In the genomic region with DNA sequence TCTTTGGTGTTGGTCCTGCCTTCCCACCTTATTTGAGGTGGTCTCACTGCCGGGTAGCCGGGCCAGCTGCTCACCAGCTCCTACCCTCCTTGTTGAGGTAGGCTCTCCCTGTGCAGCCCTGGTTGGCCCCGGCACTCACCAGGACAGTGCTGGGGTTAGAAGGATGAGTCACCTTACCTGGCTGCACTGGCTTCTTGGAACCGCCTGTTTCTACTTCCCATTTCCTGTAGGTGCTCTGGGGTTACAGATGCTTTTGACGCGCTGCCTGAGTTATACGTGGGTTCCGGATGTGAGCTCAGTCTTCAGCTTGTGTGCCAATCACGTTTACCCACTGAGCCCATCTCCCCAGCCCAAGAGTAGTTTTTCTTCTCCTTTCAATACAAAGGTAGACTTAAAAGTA, we compare ENCODE assay signal across 28 mouse cellular contexts. TPM values are rescaled to one million over a fixed set of nuclear protein-coding genes. Genes with fewer than 3 reads are reported as not detected.
DNase-seq lines count a peak whose midpoint lies in the region; ATAC-seq and TF ChIP-seq lines count a peak whose summit lies in the region.
"Had no signal": no experiment of that assay in that cellular context is flagged by ENCODE, and none has a peak within 500 bp of the region (broad histone marks: within the 10 kb centered on the region; RNA-seq: fewer than 3 reads in every experiment).

No protein-coding gene starts in this region.

- H3K4me3 ChIP-seq in liver, embryonic 12.5 days: no peak overlapping the region
- H3K4me3 ChIP-seq in liver, embryonic 11.5 days (ENCODE audit: low read depth, low read length): no peak overlapping the region
- no peak overlapping the region for H3K4me3 ChIP-seq in kidney, adult 2 months (ENCODE audit: insufficient read depth, low read depth, low read length)
- H3K4me3 ChIP-seq: embryonic facial prominence, embryonic 13.5 days; forebrain, embryonic 10.5 days; forebrain, embryonic 15.5 days; gastrocnemius, adult 2 months; hindbrain, embryonic 12.5 days; lung, embryonic 15.5 days; midbrain, embryonic 12.5 days; neural tube, embryonic 15.5 days had no signal

- no peak overlapping the region for H3K4me2 ChIP-seq in liver, embryonic 12.5 days
- H3K4me2 ChIP-seq in liver, embryonic 11.5 days: no peak overlapping the region
- H3K4me2 ChIP-seq: embryonic facial prominence, embryonic 13.5 days; forebrain, embryonic 15.5 days; hindbrain, embryonic 12.5 days; lung, embryonic 15.5 days; midbrain, embryonic 12.5 days; neural tube, embryonic 15.5 days had no signal

- H3K9me3 ChIP-seq in liver, embryonic 12.5 days (replicated peaks): no peaks in the 10 kb centered on the region
- no peaks in the 10 kb centered on the region for H3K9me3 ChIP-seq in liver, embryonic 11.5 days (ENCODE audit: control insufficient read depth, low read length)
- H3K9me3 ChIP-seq: embryonic facial prominence, embryonic 13.5 days; forebrain, embryonic 10.5 days; forebrain, embryonic 15.5 days; G1E; hindbrain, embryonic 12.5 days; lung, embryonic 15.5 days; midbrain, embryonic 12.5 days; neural tube, embryonic 15.5 days had no signal

- TF ChIP-seq POLR2A in kidney, adult 2 months (IDR thresholded peaks at IDR 0.05; ENCODE audit: low read depth, low read length): no peak

- no peaks in the 10 kb centered on the region for H3K27me3 ChIP-seq in liver, embryonic 12.5 days (replicated peaks)
- no peaks in the 10 kb centered on the region for H3K27me3 ChIP-seq in liver, embryonic 11.5 days (replicated peaks; ENCODE audit: control insufficient read depth, insufficient read depth, low read length)
- no peaks in the 10 kb centered on the region for H3K27me3 ChIP-seq in kidney, adult 2 months (replicated peaks; ENCODE audit: control insufficient read depth, insufficient read depth, low read length)
- H3K27me3 ChIP-seq: embryonic facial prominence, embryonic 13.5 days; forebrain, embryonic 15.5 days; hindbrain, embryonic 12.5 days; lung, embryonic 15.5 days; midbrain, embryonic 12.5 days; neural tube, embryonic 15.5 days had no signal

- peaks cover 27% of the 10 kb centered on the region for H3K4me1 ChIP-seq in liver, embryonic 12.5 days
- H3K4me1 ChIP-seq in liver, embryonic 11.5 days (replicated peaks; ENCODE audit: control insufficient read depth, insufficient read depth, low read length): peaks cover 12% of the 10 kb centered on the region
- peaks cover 4% of the 10 kb centered on the region; the same call in 1 of the 2 replicates for H3K4me1 ChIP-seq in kidney, adult 2 months (ENCODE audit: control insufficient read depth, insufficient read depth, low read length)
- H3K4me1 ChIP-seq: forebrain, embryonic 15.5 days; hindbrain, embryonic 12.5 days; midbrain, embryonic 12.5 days; neural tube, embryonic 15.5 days had no signal

- 81% methylated on average over 9 of the region's 9 CpGs for WGBS in liver, embryonic 12.5 days (ENCODE audit: insufficient replicate concordance)
- whole genome bisulfite sequencing in liver, embryonic 11.5 days: 88% methylated on average over 9 of the region's 9 CpGs
- WGBS in kidney, adult 2 months: 83% methylated on average over 9 of the region's 9 CpGs

- H3K36me3 ChIP-seq in liver, embryonic 12.5 days: peaks cover 61% of the 10 kb centered on the region
- no peaks in the 10 kb centered on the region; the same call in none of the 2 replicates for H3K36me3 ChIP-seq in liver, embryonic 11.5 days (ENCODE audit: control insufficient read depth, insufficient read depth, low read length)
- no peaks in the 10 kb centered on the region for H3K36me3 ChIP-seq in kidney, adult 2 months (ENCODE audit: control insufficient read depth, insufficient read depth, low read length)
- H3K36me3 ChIP-seq: forebrain, embryonic 15.5 days; lung, embryonic 15.5 days; neural tube, embryonic 15.5 days had no signal

- no peak for DNase-seq in liver, embryonic 11.5 days (ENCODE audit: low spot score)
- DNase-seq in CD8-positive naive resting alpha-beta T cell, adult 2 months (ENCODE audit: low read depth in 2 of 2, low spot score in 2 of 2): peak; percentile 27 to 43
- DNase-seq in induced T-regulatory cell, adult 2 months (ENCODE audit: low read depth): peak; percentile 71
- no peak for DNase-seq in right cerebral cortex, postnatal 4 days
- no peak for DNase-seq in kidney, adult 2 months
- no peak for DNase-seq in right cerebral cortex, adult 18-20 months
- DNase-seq: adrenal gland, postnatal 14 days; cerebellum, adult 11-12 months; cerebellum, adult 9-11 months; embryo, embryonic 11 days; gastrocnemius, adult 2 months; heart, postnatal 36 days; kidney, postnatal 14 days; layer of hippocampus, adult 9-11 months; liver; lung, postnatal 36 days; thymus, postnatal 14 days had no signal

- ATAC-seq in liver, embryonic 12.5 days: no peak
- ATAC-seq in liver, embryonic 11.5 days (replicated peaks; ENCODE audit: low FRiP score): no peak
- ATAC-seq: forebrain, embryonic 15.5 days; hindbrain, postnatal 0 days; intestine, postnatal 0 days had no signal

- no peak overlapping the region for H3K27ac ChIP-seq in liver, embryonic 12.5 days
- H3K27ac ChIP-seq in liver, embryonic 11.5 days (ENCODE audit: low read depth, low read length): no peak overlapping the region
- no peak overlapping the region for H3K27ac ChIP-seq in kidney, adult 2 months (ENCODE audit: insufficient read depth, low read depth, low read length)
- H3K27ac ChIP-seq: embryonic facial prominence, embryonic 13.5 days; forebrain, embryonic 10.5 days; forebrain, embryonic 15.5 days; gastrocnemius, adult 2 months; hindbrain, embryonic 12.5 days; hindbrain, postnatal 0 days; lung, embryonic 15.5 days; midbrain, embryonic 12.5 days; neural tube, embryonic 15.5 days had no signal

- peak overlapping the region; percentile 22; the same call in 1 of the 2 replicates for H3K9ac ChIP-seq in liver, embryonic 12.5 days
- no peak overlapping the region for H3K9ac ChIP-seq in liver, embryonic 11.5 days (ENCODE audit: low read depth, low read length)
- H3K9ac ChIP-seq: embryonic facial prominence, embryonic 13.5 days; forebrain, embryonic 15.5 days; hindbrain, embryonic 12.5 days; lung, embryonic 15.5 days; midbrain, embryonic 12.5 days; neural tube, embryonic 15.5 days had no signal

- no peak for TF ChIP-seq CTCF in kidney, adult 2 months (conservative IDR thresholded peaks at IDR 0.05; ENCODE audit: insufficient read depth, insufficient read length, low read depth, low read length)

RNA-seq across cellular contexts. Expression of gene Cmtm6, which starts 9.4 kb away (rescaled TPM):
- polyA plus RNA-seq in liver, embryonic 12.5 days (2016; fragmentation: Nextera tagmentation; extraction: Ambion mirVana): 26.0 and 29.1 TPM in 2 replicates
- 36.6 and 40.6 TPM in 2 replicates for polyA plus RNA-seq in liver, embryonic 11.5 days (2014; fragmentation: Nextera tagmentation; extraction: Ambion mirVana)
- polyA plus RNA-seq in kidney, adult 2 months (2012; rRNA removed): 68.7 and 70.5 TPM in 2 replicates

RNA-seq across cellular contexts. Expression of gene Cmtm7, which starts 41.3 kb away (rescaled TPM):
- polyA plus RNA-seq in liver, embryonic 12.5 days (2016; fragmentation: Nextera tagmentation; extraction: Ambion mirVana): 69.9 and 70.4 TPM in 2 replicates
- polyA plus RNA-seq in liver, embryonic 11.5 days (2014; fragmentation: Nextera tagmentation; extraction: Ambion mirVana): 93.7 and 99.4 TPM in 2 replicates
- 58.2 and 61.0 TPM in 2 replicates for polyA plus RNA-seq in kidney, adult 2 months (2012; rRNA removed)

RNA-seq across cellular contexts. Expression of gene Dync1li1, which starts 51.7 kb away (rescaled TPM):
- 37.7 and 41.3 TPM in 2 replicates for polyA plus RNA-seq in liver, embryonic 12.5 days (2016; fragmentation: Nextera tagmentation; extraction: Ambion mirVana)
- polyA plus RNA-seq in liver, embryonic 11.5 days (2014; fragmentation: Nextera tagmentation; extraction: Ambion mirVana): 47.3 and 51.8 TPM in 2 replicates
- polyA plus RNA-seq in kidney, adult 2 months (2012; rRNA removed): 21.3 and 24.6 TPM in 2 replicates

Comparison
In these comparisons a context has a peak if more than half of its experiments do, and no peak if none do; other contexts are left out.
1. DNase-seq: peak in CD8-positive naive resting alpha-beta T cell, adult 2 months (2 of 2) and induced T-regulatory cell, adult 2 months (single experiment); none in liver, embryonic 11.5 days (single experiment), right cerebral cortex, postnatal 4 days (single experiment), kidney, adult 2 months (single experiment) and right cerebral cortex, adult 18-20 months (single experiment).